Mouse (Mus musculus) stomach, postnatal 0 days (tissue): ENCODE data around the gene Gprc6a.

Experiments
- CTCF ChIP-seq: IDR thresholded peaks from 2 replicates; pipeline ENCODE4 v1.5.1; 2016; ENCODE audit warnings: antibody characterized with exemption, low read depth, mild to moderate bottlenecking, moderate library complexity
- EP300 ChIP-seq: optimal IDR thresholded peaks from 2 replicates; pipeline ENCODE3; 2016; ENCODE audit warnings: antibody characterized with exemption

- TF ChIP-seq CTCF (no peak), EP300 (no peak)
Observed at GRCm38 (mm10) chr10:51671583-51671982, 40.3 kb upstream of the Gprc6a start.
